Mouse (Mus musculus): ENCODE measurements around the gene Clca2.

GRCm38 (mm10) chr3:145146871-145147270 lies 47.6 kb upstream of the Clca2 start:
- TF ChIP-seq POLR2A (IDR thresholded peaks at IDR 0.05; ENCODE audit: borderline replicate concordance, insufficient read depth, low read length), result no peak
- TF ChIP-seq CTCF (IDR thresholded peaks at IDR 0.05; ENCODE audit: borderline replicate concordance, insufficient read depth, low read depth, low read length), result no peak

Data from cerebellum, adult 2 months (tissue).